Mouse (Mus musculus): ENCODE results near the gene Slc25a26.

- TF ChIP-seq POLR2A (IDR thresholded peaks at IDR 0.05; ENCODE audit: borderline replicate concordance, extremely low read depth, insufficient read depth, insufficient read length, poor library complexity, severe bottlenecking) (no peak), CTCF (IDR thresholded peaks at IDR 0.05; ENCODE audit: borderline replicate concordance, extremely low read depth, insufficient read depth, insufficient read length) (no peak)
These were observed 40.5 kb downstream of the Slc25a26 start for GRCm38 (mm10) chr6:94540615-94541014.
